Mouse (Mus musculus) bone marrow macrophage, adult 2 months (primary cell): ENCODE data around the gene Mef2c.

Experiments
- CTCF ChIP-seq: IDR thresholded peaks from 2 replicates; pipeline ENCODE4 v1.5.1; 2012; ENCODE audit warnings: low read depth, mild to moderate bottlenecking, low read length, moderate library complexity
- POLR2A ChIP-seq: IDR thresholded peaks from 2 replicates; pipeline ENCODE4 v1.6.1; 2012; ENCODE audit warnings: mild to moderate bottlenecking, low read depth, low read length, borderline replicate concordance

DNA sequence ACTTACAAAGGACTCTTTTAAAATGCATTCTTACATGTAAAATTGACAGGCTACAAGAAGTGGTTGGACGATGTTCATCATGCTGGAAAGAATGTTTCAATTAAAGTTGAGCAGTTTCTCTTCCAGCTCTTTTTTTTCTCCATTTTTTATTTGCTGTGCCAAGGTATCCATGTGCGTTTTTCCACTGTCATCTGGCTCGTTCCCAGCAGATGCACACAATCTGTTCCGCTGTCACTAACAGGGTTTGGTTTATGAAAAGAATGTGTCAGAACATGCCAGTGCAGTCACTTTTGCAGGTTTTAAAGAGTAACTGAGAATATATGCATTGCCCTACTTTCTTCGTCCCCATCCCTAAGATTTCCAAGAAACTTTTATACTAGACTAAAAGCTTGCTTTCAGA lies 33.3 kb downstream of the Mef2c start:
- TF ChIP-seq POLR2A (no peak), CTCF (no peak)
